Mouse (Mus musculus) midbrain, embryonic 15.5 days (tissue): ENCODE measurements around the gene Susd6. TPM values are rescaled to one million over a fixed set of nuclear protein-coding genes. Genes with fewer than 3 reads are reported as not detected.

ENCODE experiments used
- ATAC-seq: fragments of 200-750 bp; cut with Nextera tagmentation; replicated peaks from 2 replicates; pipeline ENCODE4 v1.8.0; 2017; ENCODE audit warnings: moderate TSS enrichment
- H3K27ac ChIP-seq: fragments of 300-500 bp; sonication (generic); 2 replicates; pipeline ENCODE4 v1.5.1; 2015; ENCODE audit warnings: mild to moderate bottlenecking, inconsistent platforms
- H3K27me3 ChIP-seq: fragments of 300-500 bp; sonication (generic); replicated peaks from 2 replicates; pipeline ENCODE4 v1.6.1; 2015; ENCODE audit warnings: inconsistent platforms
- H3K36me3 ChIP-seq: fragments of 300-500 bp; sonication (generic); replicated peaks from 2 replicates; pipeline ENCODE4 v1.6.1; 2015; ENCODE audit warnings: inconsistent platforms
- H3K4me1 ChIP-seq: fragments of 300-500 bp; sonication (generic); 2 replicates; pipeline ENCODE4 v1.6.1; 2015; ENCODE audit warnings: inconsistent platforms
- H3K4me2 ChIP-seq: fragments of 300-500 bp; sonication (generic); 2 replicates; pipeline ENCODE4 v1.6.1; 2015; ENCODE audit warnings: inconsistent platforms, mild to moderate bottlenecking, moderate library complexity
- H3K4me3 ChIP-seq: fragments of 300-500 bp; sonication (generic); 2 replicates; pipeline ENCODE4 v1.5.1; 2015; ENCODE audit warnings: mild to moderate bottlenecking, inconsistent platforms
- H3K9ac ChIP-seq: fragments of 300-500 bp; sonication (generic); 2 replicates; pipeline ENCODE4 v1.6.1; 2015; ENCODE audit warnings: mild to moderate bottlenecking, inconsistent platforms
- H3K9me3 ChIP-seq: fragments of 300-500 bp; sonication (generic); 2 replicates; pipeline ENCODE4 v1.6.1; 2016; ENCODE audit warnings: inconsistent platforms
- WGBS: fragments of 180-500 bp; shearing (Covaris S2); methylation state at CpG from one replicate; pipeline ENCODE4 v1.1.7; 2015; ENCODE audit warnings: mixed read lengths; 5-methylcytosine and 5-hydroxymethylcytosine counted together
- polyA plus RNA-seq: library from polyadenylated mRNA; unstranded; fragments of >200 nt; fragmentation: Nextera tagmentation; extraction: Ambion mirVana; gene quantifications from 2 replicates; pipeline ENCODE4 v1.2.1, GENCODE M21; 2015

The Susd6 gene
- polyA plus RNA-seq, 1 experiment from 2014 or later, result 13.6 TPM

DNA sequence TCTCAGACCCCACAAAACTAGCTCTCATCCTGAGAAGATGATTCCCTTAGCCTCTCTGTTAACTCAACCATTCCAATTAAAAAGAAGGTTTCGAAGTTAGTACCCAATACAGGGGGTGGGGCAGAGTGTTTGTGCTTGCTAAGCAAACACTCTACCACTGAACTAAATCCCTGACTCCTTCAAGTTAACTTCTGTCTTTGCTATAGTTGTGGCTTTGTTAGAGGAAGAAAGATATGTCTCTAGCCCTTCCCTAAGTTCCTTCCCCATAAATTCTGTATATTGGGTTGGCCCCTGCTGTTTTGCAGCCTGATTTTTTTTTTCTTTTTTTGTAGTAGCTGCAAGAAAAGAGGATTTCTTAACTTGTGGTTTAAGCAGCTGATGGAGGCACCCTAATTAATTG lies 61.7 kb downstream of the Susd6 start:
- Histone ChIP-seq H3K27me3 (no peaks in the 10 kb centered on the region), H3K27ac (no peak overlapping the region)
- 73% methylated on average over 1 of the region's 1 CpGs for WGBS

DNA sequence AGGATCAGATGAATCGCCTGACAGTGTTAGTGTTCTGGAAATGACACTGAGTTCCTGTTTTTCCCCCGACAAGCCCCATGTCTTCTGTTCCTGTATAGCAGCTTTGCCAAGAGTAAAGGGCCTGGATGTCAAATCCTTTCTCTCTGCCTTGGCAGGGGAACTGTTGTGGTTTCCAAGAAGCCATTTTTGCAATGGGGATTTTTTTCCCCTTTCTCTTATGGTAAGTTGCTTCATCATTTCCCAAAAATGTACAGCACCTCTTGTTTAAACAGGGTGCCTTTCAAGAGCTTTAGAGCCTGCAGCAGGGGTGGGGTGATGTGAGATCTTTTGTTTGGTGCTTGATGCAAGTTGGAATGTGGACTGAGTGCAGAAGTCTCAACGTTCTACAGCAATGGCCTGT lies 63.4 kb downstream of the Susd6 start:
- Histone ChIP-seq H3K4me1 (peaks cover 13% of the 10 kb centered on the region), H3K4me2 (no peak overlapping the region), H3K27me3 (no peaks in the 10 kb centered on the region), H3K4me3 (no peak overlapping the region), H3K36me3 (no peaks in the 10 kb centered on the region), H3K9ac (no peak overlapping the region), H3K27ac (no peak overlapping the region), H3K9me3 (no peaks in the 10 kb centered on the region)
- WGBS, result 61% methylated on average over 3 of the region's 3 CpGs
- no peak for ATAC-seq

More for the DNA sequence above, 61.7 kb downstream of the Susd6 start:
- no peaks in the 10 kb centered on the region for H3K4me1 ChIP-seq
- no peaks in the 10 kb centered on the region for H3K9me3 ChIP-seq
- H3K4me2 ChIP-seq, result no peak overlapping the region
- no peak overlapping the region for H3K9ac ChIP-seq
- H3K36me3 ChIP-seq, result no peaks in the 10 kb centered on the region
- H3K4me3 ChIP-seq, result no peak overlapping the region
- ATAC-seq, result no peak

DNA sequence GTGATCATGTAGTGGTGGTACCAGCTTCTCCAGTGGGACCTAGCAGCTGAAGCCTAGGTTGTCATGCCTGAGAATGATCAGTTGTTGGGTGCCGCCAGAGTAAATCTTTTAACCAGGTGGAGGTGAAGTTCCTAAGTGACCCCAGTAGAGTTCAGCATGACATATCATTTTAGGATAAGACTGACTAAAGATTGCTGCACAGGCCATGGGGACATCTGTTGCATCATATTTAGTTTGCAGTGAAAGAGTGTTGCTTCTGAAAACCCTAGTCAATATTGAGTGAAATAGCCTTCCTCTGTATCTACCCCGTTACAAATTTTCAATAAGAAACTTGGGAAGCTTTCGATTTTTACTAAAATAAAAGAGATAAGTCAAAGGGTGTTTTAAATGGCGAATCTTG lies 64.4 kb downstream of the Susd6 start:
- no peaks in the 10 kb centered on the region for H3K36me3 ChIP-seq
- ATAC-seq, result no peak
- no peak overlapping the region for H3K9ac ChIP-seq
- no peaks in the 10 kb centered on the region for H3K9me3 ChIP-seq
- H3K4me2 ChIP-seq, result no peak overlapping the region
- H3K27me3 ChIP-seq, result no peaks in the 10 kb centered on the region
- 95% methylated on average over 4 of the region's 4 CpGs for whole genome bisulfite sequencing
- no peak overlapping the region for H3K27ac ChIP-seq
- H3K4me1 ChIP-seq, result peaks cover 13% of the 10 kb centered on the region
- H3K4me3 ChIP-seq, result no peak overlapping the region

DNA sequence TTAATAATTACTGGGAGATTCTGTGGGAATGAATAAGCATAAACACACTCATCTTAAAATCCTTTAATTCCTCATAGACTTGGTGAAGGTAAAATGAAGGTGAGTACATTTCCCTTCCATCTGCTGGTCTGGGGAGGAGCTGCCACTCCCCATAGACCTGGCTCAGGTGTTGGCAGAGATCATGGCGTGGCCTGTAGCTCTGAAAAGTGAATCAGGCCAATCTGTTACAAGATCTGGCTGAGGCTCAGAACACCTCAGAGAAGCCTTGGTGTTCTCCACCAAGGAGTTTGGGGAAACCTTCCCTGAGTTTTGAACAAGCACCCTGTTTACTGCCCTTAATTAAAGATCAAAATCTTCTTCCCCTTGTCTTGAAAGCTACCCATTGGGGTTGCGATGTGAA lies 64.8 kb downstream of the Susd6 start:
- no peak overlapping the region for H3K27ac ChIP-seq

DNA sequence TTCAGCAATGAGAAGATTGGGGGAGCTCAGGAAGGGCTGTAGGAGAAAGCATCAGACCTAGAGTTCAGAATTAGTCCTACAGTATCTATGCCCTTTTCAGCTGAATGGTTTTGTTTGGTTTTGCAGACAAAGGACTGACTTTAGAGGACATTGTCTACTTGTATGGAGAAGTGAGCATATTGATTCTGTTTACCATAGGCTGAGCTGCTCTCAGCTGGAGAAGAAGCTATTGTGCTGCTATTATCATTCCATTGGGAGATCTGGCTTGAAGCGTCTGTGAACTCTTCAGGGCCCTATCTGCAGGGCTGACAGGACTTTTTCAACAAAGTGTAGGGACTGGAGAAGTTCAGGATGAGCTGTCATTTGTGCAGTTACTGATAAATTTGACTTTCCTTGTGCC lies 65.3 kb downstream of the Susd6 start:
- Histone ChIP-seq H3K4me2 (no peak overlapping the region), H3K36me3 (no peaks in the 10 kb centered on the region), H3K27ac (no peak overlapping the region), H3K4me3 (no peak overlapping the region), H3K4me1 (peaks cover 13% of the 10 kb centered on the region), H3K9ac (no peak overlapping the region), H3K27me3 (no peaks in the 10 kb centered on the region), H3K9me3 (no peaks in the 10 kb centered on the region)
- WGBS, result 15% methylated on average over 1 of the region's 1 CpGs
- ATAC-seq, result no peak

More for the DNA sequence above, 64.8 kb downstream of the Susd6 start:
- Histone ChIP-seq H3K27me3 (no peaks in the 10 kb centered on the region), H3K9me3 (no peaks in the 10 kb centered on the region), H3K4me1 (peaks cover 13% of the 10 kb centered on the region), H3K4me2 (no peak overlapping the region), H3K36me3 (no peaks in the 10 kb centered on the region), H3K4me3 (no peak overlapping the region), H3K9ac (no peak overlapping the region)
- 79% methylated on average over 2 of the region's 2 CpGs for whole genome bisulfite sequencing
- ATAC-seq, result no peak

DNA sequence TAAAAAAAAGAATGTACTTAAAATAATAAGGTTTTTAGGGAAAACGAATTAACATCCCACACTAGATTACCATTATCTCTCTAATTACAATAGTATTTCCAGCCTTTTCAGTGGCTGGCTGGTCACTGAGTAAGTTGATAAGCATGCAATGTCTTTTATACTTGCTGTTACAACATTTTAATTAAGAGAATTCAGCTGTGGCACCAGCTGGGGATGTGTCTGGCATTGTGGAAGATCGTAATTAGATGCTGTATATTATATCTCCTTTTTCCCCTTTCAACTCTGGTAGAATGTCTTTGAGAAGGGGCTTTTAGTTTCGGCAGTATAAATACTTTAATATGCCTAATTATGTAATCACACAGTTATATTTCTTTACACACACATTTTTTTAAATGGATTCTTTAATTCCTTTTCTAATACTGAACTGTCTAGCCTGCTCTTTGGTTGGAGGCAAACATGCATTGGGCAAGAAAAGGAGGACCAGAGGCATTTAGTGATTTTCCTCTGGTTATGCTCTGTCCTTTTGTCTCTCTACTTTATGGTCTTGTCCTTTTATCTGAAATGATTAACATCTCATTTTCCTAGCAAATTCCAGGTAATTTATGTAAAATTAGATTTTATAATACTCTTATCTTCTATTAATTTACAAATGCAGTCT lies 67.5 kb downstream of the Susd6 start:
- 0 out of 2 replicates have a peak, but pooled peaks have one; percentile 69 for ATAC-seq
- Histone ChIP-seq H3K4me2 (no peak overlapping the region), H3K9ac (no peak overlapping the region), H3K27ac (peak overlapping the region; percentile 62), H3K27me3 (no peaks in the 10 kb centered on the region), H3K36me3 (no peaks in the 10 kb centered on the region), H3K4me1 (peaks cover 13% of the 10 kb centered on the region), H3K4me3 (no peak overlapping the region), H3K9me3 (no peaks in the 10 kb centered on the region)
- 16% methylated on average over 3 of the region's 3 CpGs for WGBS

DNA sequence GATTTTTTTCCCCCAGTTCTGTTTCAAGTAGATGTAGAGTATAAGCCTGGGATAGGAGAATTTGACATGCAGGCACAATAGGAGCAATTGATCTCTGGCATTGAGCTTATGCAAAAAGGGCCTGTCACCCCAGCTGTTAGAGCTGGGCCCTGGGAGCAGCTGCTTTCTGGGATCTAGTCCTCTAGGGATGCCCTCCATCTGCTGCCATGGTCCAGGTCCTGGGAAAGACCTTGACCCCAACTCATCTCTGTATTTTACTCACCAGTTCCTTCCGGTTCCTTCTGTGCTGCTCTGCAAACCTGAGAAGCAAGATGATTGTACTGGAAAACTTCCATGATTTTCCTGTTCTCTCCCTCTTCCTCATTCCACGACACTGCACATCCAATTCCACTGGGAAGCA lies 68.0 kb downstream of the Susd6 start:
- H3K4me1 ChIP-seq, result peaks cover 13% of the 10 kb centered on the region
- H3K27ac ChIP-seq, result peak overlapping the region; percentile 62
- H3K4me3 ChIP-seq, result no peak overlapping the region
- WGBS, result 24% methylated on average over 2 of the region's 2 CpGs
- H3K9me3 ChIP-seq, result no peaks in the 10 kb centered on the region
- ATAC-seq, result peak; percentile 33; the same call in 1 of the 2 replicates
- no peaks in the 10 kb centered on the region for H3K36me3 ChIP-seq
- no peak overlapping the region for H3K9ac ChIP-seq
- H3K27me3 ChIP-seq, result no peaks in the 10 kb centered on the region
- H3K4me2 ChIP-seq, result no peak overlapping the region

DNA sequence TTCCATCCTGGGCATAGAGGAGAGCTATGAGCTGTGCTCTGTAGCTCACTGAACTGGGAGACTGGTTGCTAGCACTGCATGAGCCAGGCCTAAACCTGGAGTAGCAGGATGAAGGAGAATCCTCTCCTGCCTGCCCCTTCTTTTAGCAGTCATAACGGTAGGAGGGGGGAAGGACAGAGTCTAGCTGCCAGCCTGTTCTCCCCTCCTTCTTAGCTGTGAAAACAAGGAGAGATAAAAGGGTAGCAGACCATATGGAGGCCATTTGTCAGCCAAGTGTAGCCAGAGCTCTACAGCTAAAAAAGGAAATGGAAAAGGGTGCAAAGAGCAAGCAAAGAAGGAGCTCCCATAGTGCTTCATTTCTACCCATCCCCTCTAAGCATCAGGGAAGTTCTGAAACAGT lies 71.6 kb downstream of the Susd6 start:
- WGBS, result 18% methylated on average over 1 of the region's 1 CpGs
- H3K4me3 ChIP-seq, result no peak overlapping the region
- peaks cover 13% of the 10 kb centered on the region for H3K4me1 ChIP-seq
- H3K9me3 ChIP-seq, result no peaks in the 10 kb centered on the region
- H3K27ac ChIP-seq, result no peak overlapping the region
- H3K9ac ChIP-seq, result no peak overlapping the region
- H3K27me3 ChIP-seq, result no peaks in the 10 kb centered on the region
- no peak for ATAC-seq
- H3K36me3 ChIP-seq, result no peaks in the 10 kb centered on the region
- H3K4me2 ChIP-seq, result no peak overlapping the region

DNA sequence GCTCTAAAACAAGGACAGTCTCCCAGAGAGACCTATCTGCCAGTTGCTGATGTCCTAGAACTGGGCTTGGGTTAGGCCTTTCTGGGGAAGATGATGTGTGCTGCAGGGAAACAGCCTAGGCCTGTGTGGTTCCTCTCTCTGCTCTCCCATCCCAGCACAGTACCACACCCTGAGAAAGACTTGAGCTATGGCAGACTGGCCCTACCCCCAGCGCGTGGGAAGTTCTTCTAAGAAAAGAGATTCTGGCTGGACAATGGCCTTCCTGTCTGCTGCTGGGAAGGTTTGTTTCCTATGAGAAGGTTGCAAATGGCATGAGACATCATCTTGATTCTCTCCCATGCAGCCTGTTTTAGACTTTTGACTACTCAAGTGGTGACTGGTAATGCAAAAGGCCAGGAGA lies 73.1 kb downstream of the Susd6 start:
- Histone ChIP-seq H3K9me3 (no peaks in the 10 kb centered on the region), H3K4me3 (no peak overlapping the region), H3K4me1 (peaks cover 2% of the 10 kb centered on the region; the same call in 1 of the 2 replicates), H3K27ac (0 out of 2 replicates have a peak overlapping the region, but pooled peaks have one; percentile 8), H3K9ac (no peak overlapping the region), H3K27me3 (no peaks in the 10 kb centered on the region), H3K36me3 (no peaks in the 10 kb centered on the region), H3K4me2 (no peak overlapping the region)
- ATAC-seq, result no peak
- 72% methylated on average over 2 of the region's 2 CpGs for WGBS

DNA sequence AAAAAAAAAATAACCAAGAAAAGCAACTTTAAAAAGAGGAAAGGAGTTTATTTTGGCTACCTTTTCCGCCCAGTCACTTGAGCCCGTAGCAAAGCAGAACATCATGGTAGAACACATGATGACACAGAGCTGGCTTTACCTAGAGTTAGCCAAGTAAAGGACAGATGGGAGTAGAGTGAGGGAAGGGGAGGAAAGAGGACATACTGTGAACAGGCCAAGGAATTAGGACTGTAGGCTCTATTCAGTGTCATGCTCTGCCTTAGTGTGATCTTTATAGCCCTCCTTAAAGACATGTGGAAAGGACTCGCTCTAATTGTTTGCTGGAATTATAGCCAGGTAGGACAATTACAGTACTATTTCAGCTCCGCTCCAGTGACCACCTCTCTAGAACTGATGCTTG lies 74.9 kb downstream of the Susd6 start:
- H3K4me1 ChIP-seq, result no peaks in the 10 kb centered on the region
- H3K4me2 ChIP-seq, result no peak overlapping the region
- no peaks in the 10 kb centered on the region for H3K9me3 ChIP-seq
- H3K36me3 ChIP-seq, result no peaks in the 10 kb centered on the region
- H3K27me3 ChIP-seq, result no peaks in the 10 kb centered on the region
- no peak overlapping the region for H3K9ac ChIP-seq
- H3K4me3 ChIP-seq, result no peak overlapping the region
- 91% methylated on average over 4 of the region's 4 CpGs for WGBS
- no peak for ATAC-seq
- H3K27ac ChIP-seq, result no peak overlapping the region

DNA sequence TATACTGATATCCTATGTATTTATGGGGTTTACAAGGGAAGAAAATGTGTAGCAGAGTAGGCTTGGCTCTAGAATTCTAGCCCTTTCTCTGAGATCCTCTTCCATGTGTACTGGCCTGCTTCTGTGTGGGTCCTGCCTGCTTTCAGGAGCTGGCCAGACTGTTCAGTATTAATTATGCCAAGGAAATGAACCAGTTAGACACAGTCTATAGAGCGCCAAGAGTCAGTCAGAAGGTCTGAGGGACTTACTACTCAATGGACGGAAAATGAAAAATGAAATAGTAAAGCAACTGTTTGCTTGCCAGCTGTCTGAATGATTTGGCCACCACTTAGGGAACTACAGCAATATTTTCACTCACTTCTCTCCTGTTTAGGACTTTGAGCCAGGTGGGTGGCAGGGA lies 75.7 kb downstream of the Susd6 start:
- 88% methylated on average over 2 of the region's 2 CpGs for WGBS

DNA sequence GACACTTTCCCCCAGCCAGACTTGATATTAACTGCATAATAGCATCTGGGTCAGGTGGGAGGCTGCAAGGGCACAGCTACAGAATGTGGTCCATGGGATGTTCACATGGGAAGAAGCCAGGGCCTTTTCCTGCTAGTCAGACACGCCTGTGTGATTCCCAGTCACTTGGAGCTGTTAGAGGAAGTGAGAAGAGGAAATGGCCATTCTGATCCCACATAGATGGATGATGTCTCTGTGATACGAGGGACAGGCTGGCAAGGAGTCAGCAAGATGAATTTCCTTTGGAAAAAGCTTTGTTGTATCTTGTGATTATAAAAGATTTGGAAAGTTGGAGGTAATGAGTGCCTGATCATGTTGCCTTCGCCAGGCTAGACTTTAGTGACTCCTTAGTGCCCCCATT lies 76.8 kb downstream of the Susd6 start:
- H3K4me3 ChIP-seq, result no peak overlapping the region
- H3K27me3 ChIP-seq, result no peaks in the 10 kb centered on the region
- no peaks in the 10 kb centered on the region for H3K4me1 ChIP-seq
- WGBS, result 90% methylated on average over 3 of the region's 3 CpGs
- H3K4me2 ChIP-seq, result no peak overlapping the region
- no peak overlapping the region for H3K9ac ChIP-seq
- no peaks in the 10 kb centered on the region for H3K9me3 ChIP-seq
- no peak overlapping the region for H3K27ac ChIP-seq
- no peaks in the 10 kb centered on the region; the same call in 1 of the 2 replicates for H3K36me3 ChIP-seq
- ATAC-seq, result no peak

More for the DNA sequence above, 75.7 kb downstream of the Susd6 start:
- Histone ChIP-seq H3K27me3 (no peaks in the 10 kb centered on the region), H3K9me3 (no peaks in the 10 kb centered on the region), H3K4me1 (no peaks in the 10 kb centered on the region), H3K36me3 (no peaks in the 10 kb centered on the region; the same call in 1 of the 2 replicates), H3K27ac (no peak overlapping the region), H3K4me2 (no peak overlapping the region), H3K4me3 (no peak overlapping the region), H3K9ac (no peak overlapping the region)
- no peak for ATAC-seq

DNA sequence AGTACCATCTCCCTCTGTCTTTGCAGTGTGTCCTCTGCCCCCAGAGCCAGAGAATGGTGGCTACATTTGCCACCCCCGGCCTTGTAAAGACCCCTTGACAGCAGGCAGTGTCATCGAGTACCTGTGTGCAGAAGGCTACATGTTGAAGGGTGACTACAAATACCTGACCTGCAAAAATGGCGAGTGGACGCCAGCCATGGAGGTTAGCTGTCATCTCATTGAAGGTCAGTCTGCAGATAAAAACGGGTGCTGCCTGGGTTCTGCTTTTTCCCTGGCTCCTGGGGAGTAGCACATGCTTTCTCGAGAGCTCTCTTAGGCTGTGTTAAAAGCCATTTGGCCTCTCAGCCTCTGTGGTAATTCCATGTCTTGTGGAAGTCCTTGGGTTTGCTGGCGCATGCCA lies 78.1 kb downstream of the Susd6 start:
- Histone ChIP-seq H3K36me3 (no peaks in the 10 kb centered on the region; the same call in 1 of the 2 replicates), H3K4me1 (no peaks in the 10 kb centered on the region), H3K4me2 (no peak overlapping the region), H3K27me3 (no peaks in the 10 kb centered on the region), H3K27ac (no peak overlapping the region), H3K4me3 (no peak overlapping the region), H3K9ac (no peak overlapping the region), H3K9me3 (no peaks in the 10 kb centered on the region)
- WGBS, result 84% methylated on average over 7 of the region's 7 CpGs
- ATAC-seq, result no peak
